Mouse (Mus musculus) C2C12 (cell line): ENCODE data around the gene Zfyve21.

Experiments used
- CEBPB ChIP-seq: IDR thresholded peaks from one replicate; pipeline ENCODE4 v1.6.1; 2011; ENCODE audit warnings: low read depth, mild to moderate bottlenecking, control low read depth, moderate library complexity
- CTCF ChIP-seq: IDR thresholded peaks from one replicate; pipeline ENCODE4 v1.5.1; 2011; ENCODE audit not compliant: control insufficient read depth, insufficient read depth, insufficient read length
- MAX ChIP-seq: IDR thresholded peaks from one replicate; pipeline ENCODE4 v1.6.1; 2011; ENCODE audit warnings: mild to moderate bottlenecking, control low read depth
- MYOD1 ChIP-seq: IDR thresholded peaks from one replicate; pipeline ENCODE4 v1.6.1; 2011; ENCODE audit warnings: low read depth; ENCODE audit not compliant: control insufficient read depth, insufficient read length
- MYOG ChIP-seq: IDR thresholded peaks from one replicate; pipeline ENCODE4 v1.6.1; 2011; ENCODE audit not compliant: control insufficient read depth, insufficient read length; ENCODE audit errors: extremely low read depth
- USF1 ChIP-seq: IDR thresholded peaks from one replicate; pipeline ENCODE4 v1.6.1; 2011; ENCODE audit warnings: low read depth, mild to moderate bottlenecking, control low read depth, moderate library complexity

- TF ChIP-seq MYOD1 (no peak), CTCF (no peak), USF1 (no peak), CEBPB (no peak), MYOG (no peak), MAX (no peak)
Observed at GRCm38 (mm10) chr12:111855448-111855847, 41.5 kb downstream of the Zfyve21 start.
